Mouse (Mus musculus): ENCODE data around the gene Gatc. TPM values are rescaled to one million over a fixed set of nuclear protein-coding genes. Genes with fewer than 3 reads are reported as not detected.

Gatc gene
- polyA plus RNA-seq, 1 experiment: 32.8 TPM

GRCm38 (mm10) chr5:115348546-115349224, 7.7 kb upstream of the Gatc start, which contains the start of gene Cox6a1:
TSS of gene Cox6a1 (minus strand) at chr5:115348981.
- under 1% methylated on average over 74 of the region's 74 CpGs for WGBS
- H3K27me3 ChIP-seq (ENCODE audit: control insufficient read depth, insufficient read depth, low read length): no peaks in the 10 kb centered on the region
- peak; percentile 99 for DNase-seq
- H3K27ac ChIP-seq (ENCODE audit: insufficient read depth, low read length): peak within 1 kb of the TSS; percentile 73
- H3K4me3 ChIP-seq (replicated peaks; ENCODE audit: insufficient read depth, low read depth, low read length): peak within 1 kb of the TSS; percentile 99
- TF ChIP-seq POLR2A (IDR thresholded peaks at IDR 0.05; ENCODE audit: borderline replicate concordance, insufficient read depth, low read length): peak; percentile 88
- no peak for TF ChIP-seq CTCF (IDR thresholded peaks at IDR 0.05; ENCODE audit: borderline replicate concordance, insufficient read depth, low read depth, low read length)
- H3K4me1 ChIP-seq (ENCODE audit: control insufficient read depth, insufficient read depth, low read length): peaks cover 4% of the 10 kb centered on the region; the same call in 1 of the 2 replicates

- Histone ChIP-seq H3K4me3 (replicated peaks; ENCODE audit: insufficient read depth, low read depth, low read length) (peak overlapping the region; percentile 84), H3K27ac (ENCODE audit: insufficient read depth, low read length) (no peak overlapping the region), H3K4me1 (ENCODE audit: control insufficient read depth, insufficient read depth, low read length) (peaks cover 4% of the 10 kb centered on the region; the same call in 1 of the 2 replicates), H3K27me3 (ENCODE audit: control insufficient read depth, insufficient read depth, low read length) (no peaks in the 10 kb centered on the region)
- TF ChIP-seq CTCF (IDR thresholded peaks at IDR 0.05; ENCODE audit: borderline replicate concordance, insufficient read depth, low read depth, low read length) (peak; percentile 80), POLR2A (IDR thresholded peaks at IDR 0.05; ENCODE audit: borderline replicate concordance, insufficient read depth, low read length) (no peak)
- WGBS: 0% methylated on average over 5 of the region's 5 CpGs
- peak; percentile 75 to 80 for DNase-seq
These were observed 6.6 kb upstream of the Gatc start for GRCm38 (mm10) chr5:115347564-115347963.

GRCm38 (mm10) chr5:115341314-115342165, 562 bp upstream of the Gatc start:
- TF ChIP-seq POLR2A (IDR thresholded peaks at IDR 0.05; ENCODE audit: borderline replicate concordance, insufficient read depth, low read length) (no peak), CTCF (IDR thresholded peaks at IDR 0.05; ENCODE audit: borderline replicate concordance, insufficient read depth, low read depth, low read length) (no peak)
- H3K4me3 ChIP-seq (replicated peaks; ENCODE audit: insufficient read depth, low read depth, low read length): peak overlapping the region; percentile 84
- H3K4me1 ChIP-seq (ENCODE audit: control insufficient read depth, insufficient read depth, low read length): peaks cover 4% of the 10 kb centered on the region; the same call in 1 of the 2 replicates
- DNase-seq: no peak
- H3K27me3 ChIP-seq (ENCODE audit: control insufficient read depth, insufficient read depth, low read length): no peaks in the 10 kb centered on the region
- no peak overlapping the region for H3K27ac ChIP-seq (ENCODE audit: insufficient read depth, low read length)
- 9% methylated on average over 36 of the region's 36 CpGs for WGBS

- 16% methylated on average over 7 of the region's 7 CpGs for WGBS
- no peak for DNase-seq
- Histone ChIP-seq H3K27ac (ENCODE audit: insufficient read depth, low read length) (no peak overlapping the region), H3K4me3 (replicated peaks; ENCODE audit: insufficient read depth, low read depth, low read length) (peak overlapping the region; percentile 21), H3K4me1 (ENCODE audit: control insufficient read depth, insufficient read depth, low read length) (peaks cover 4% of the 10 kb centered on the region; the same call in 1 of the 2 replicates), H3K27me3 (ENCODE audit: control insufficient read depth, insufficient read depth, low read length) (no peaks in the 10 kb centered on the region)
- no peak for TF ChIP-seq POLR2A (IDR thresholded peaks at IDR 0.05; ENCODE audit: borderline replicate concordance, insufficient read depth, low read length)
- TF ChIP-seq CTCF (IDR thresholded peaks at IDR 0.05; ENCODE audit: borderline replicate concordance, insufficient read depth, low read depth, low read length): no peak
These were observed 971 bp downstream of the Gatc start for GRCm38 (mm10) chr5:115340007-115340406.

GRCm38 (mm10) chr5:115333626-115334025, 7.4 kb downstream of the Gatc start:
- no peak for TF ChIP-seq POLR2A (IDR thresholded peaks at IDR 0.05; ENCODE audit: borderline replicate concordance, insufficient read depth, low read length)
- no peak for TF ChIP-seq CTCF (IDR thresholded peaks at IDR 0.05; ENCODE audit: borderline replicate concordance, insufficient read depth, low read depth, low read length)
- 58% methylated on average over 3 of the region's 3 CpGs for WGBS
- H3K27me3 ChIP-seq (ENCODE audit: control insufficient read depth, insufficient read depth, low read length): no peaks in the 10 kb centered on the region
- H3K4me1 ChIP-seq (ENCODE audit: control insufficient read depth, insufficient read depth, low read length): peaks cover 8% of the 10 kb centered on the region
- no peak for DNase-seq
- no peak overlapping the region for H3K4me3 ChIP-seq (replicated peaks; ENCODE audit: insufficient read depth, low read depth, low read length)
- no peak overlapping the region for H3K27ac ChIP-seq (ENCODE audit: insufficient read depth, low read length)

GRCm38 (mm10) chr5:115330955-115331354, 10.0 kb downstream of the Gatc start:
- WGBS: 44% methylated on average over 9 of the region's 9 CpGs
- Histone ChIP-seq H3K4me3 (replicated peaks; ENCODE audit: insufficient read depth, low read depth, low read length) (no peak overlapping the region), H3K4me1 (ENCODE audit: control insufficient read depth, insufficient read depth, low read length) (peaks cover 8% of the 10 kb centered on the region), H3K27me3 (ENCODE audit: control insufficient read depth, insufficient read depth, low read length) (no peaks in the 10 kb centered on the region), H3K27ac (ENCODE audit: insufficient read depth, low read length) (no peak overlapping the region)
- DNase-seq: no peak
- TF ChIP-seq CTCF (IDR thresholded peaks at IDR 0.05; ENCODE audit: borderline replicate concordance, insufficient read depth, low read depth, low read length) (no peak), POLR2A (IDR thresholded peaks at IDR 0.05; ENCODE audit: borderline replicate concordance, insufficient read depth, low read length) (no peak)

GRCm38 (mm10) chr5:115327610-115328548, 13.1 kb downstream of the Gatc start:
- peak overlapping the region; percentile 78 for H3K4me3 ChIP-seq (replicated peaks; ENCODE audit: insufficient read depth, low read depth, low read length)
- DNase-seq: peak; percentile 49 to 59
- TF ChIP-seq POLR2A (IDR thresholded peaks at IDR 0.05; ENCODE audit: borderline replicate concordance, insufficient read depth, low read length) (no peak), CTCF (IDR thresholded peaks at IDR 0.05; ENCODE audit: borderline replicate concordance, insufficient read depth, low read depth, low read length) (no peak)
- WGBS: under 1% methylated on average over 55 of the region's 55 CpGs
- peaks cover 12% of the 10 kb centered on the region for H3K4me1 ChIP-seq (ENCODE audit: control insufficient read depth, insufficient read depth, low read length)
- H3K27ac ChIP-seq (ENCODE audit: insufficient read depth, low read length): 0 out of 2 replicates have a peak overlapping the region, but pooled peaks have one; percentile 51
- H3K27me3 ChIP-seq (ENCODE audit: control insufficient read depth, insufficient read depth, low read length): no peaks in the 10 kb centered on the region
